Mouse (Mus musculus): ENCODE results near the gene Dnah7b. TPM values are rescaled to one million over a fixed set of nuclear protein-coding genes. Genes with fewer than 3 reads are reported as not detected.

Dnah7b gene
- polyA plus RNA-seq (2012; fragmentation: generic; extraction: Trizol), result under 0.01 TPM

- Histone ChIP-seq H3K36me3 (ENCODE audit: control insufficient read depth, insufficient read depth) (no peaks in the 10 kb centered on the region), H3K79me2 (ENCODE audit: control insufficient read depth, insufficient read depth) (no peaks in the 10 kb centered on the region), H3K27me3 (ENCODE audit: control insufficient read depth, insufficient read depth, insufficient read length) (no peaks in the 10 kb centered on the region), H3K4me2 (ENCODE audit: low read depth) (peak within 1 kb of the TSS; percentile 45), H3ac (ENCODE audit: control insufficient read depth, insufficient read length) (no peak within 1 kb of the TSS), H3K4me3 (peak within 1 kb of the TSS; percentile 5)
- no peak for TF ChIP-seq MAX (IDR thresholded peaks at IDR 0.05; ENCODE audit: low read depth)
- no peak for TF ChIP-seq REST (IDR thresholded peaks at IDR 0.05; ENCODE audit: insufficient read depth, insufficient read length)
- TF ChIP-seq MYOD1 (IDR thresholded peaks at IDR 0.05; ENCODE audit: control insufficient read depth in 1 of 3, insufficient read length in 2 of 3, low read depth in 2 of 3), result no peak
- no peak for TF ChIP-seq CEBPB (IDR thresholded peaks at IDR 0.05; ENCODE audit: insufficient read depth, poor library complexity, severe bottlenecking)
- TF ChIP-seq SRF (IDR thresholded peaks at IDR 0.05; ENCODE audit: control insufficient read depth, insufficient read length, low read depth), result no peak
- no peak for TF ChIP-seq TCF3 (IDR thresholded peaks at IDR 0.05; ENCODE audit: insufficient read length, low read depth)
Measured at GRCm38 (mm10) chr1:46066015-46066414, at the start of gene Dnah7b. Dnah7b (plus strand) TSS chr1:46066315.

- Histone ChIP-seq H3K79me2 (ENCODE audit: control insufficient read depth, insufficient read depth) (no peaks in the 10 kb centered on the region), H3K27me3 (ENCODE audit: control insufficient read depth, insufficient read depth, insufficient read length) (no peaks in the 10 kb centered on the region), H3K4me3 (no peak overlapping the region), H3K36me3 (ENCODE audit: control insufficient read depth, insufficient read depth) (no peaks in the 10 kb centered on the region), H3ac (ENCODE audit: control insufficient read depth, insufficient read length) (no peak overlapping the region), H3K4me2 (ENCODE audit: low read depth) (no peak overlapping the region)
- no peak for TF ChIP-seq MYOG (IDR thresholded peaks at IDR 0.05; ENCODE audit: control insufficient read depth in 1 of 3, insufficient read depth in 1 of 3, insufficient read length in 2 of 3, low read depth in 2 of 3)
- TF ChIP-seq POLR2AphosphoS2 (IDR thresholded peaks at IDR 0.05; ENCODE audit: insufficient read length, low read depth), result no peak
- TF ChIP-seq REST (IDR thresholded peaks at IDR 0.05; ENCODE audit: insufficient read depth, insufficient read length), result no peak
Measured at GRCm38 (mm10) chr1:46018382-46018977, 47.6 kb upstream of the Dnah7b start.

- no peaks in the 10 kb centered on the region for H3K36me3 ChIP-seq (ENCODE audit: control insufficient read depth, insufficient read depth)
- TF ChIP-seq TCF3 (IDR thresholded peaks at IDR 0.05; ENCODE audit: insufficient read length, low read depth), result no peak
- TF ChIP-seq MAX (IDR thresholded peaks at IDR 0.05; ENCODE audit: low read depth), result no peak
- no peak for TF ChIP-seq MYOG (IDR thresholded peaks at IDR 0.05; ENCODE audit: control insufficient read depth in 1 of 3, insufficient read depth in 1 of 3, insufficient read length in 2 of 3, low read depth in 2 of 3)
- no peak for TF ChIP-seq POLR2AphosphoS2 (IDR thresholded peaks at IDR 0.05; ENCODE audit: insufficient read length, low read depth)
- TF ChIP-seq POLR2A (IDR thresholded peaks at IDR 0.05; ENCODE audit: insufficient read length, low read depth), result no peak
- no peak for TF ChIP-seq TCF12 (IDR thresholded peaks at IDR 0.05; ENCODE audit: insufficient read depth, poor library complexity, severe bottlenecking)
- TF ChIP-seq SRF (IDR thresholded peaks at IDR 0.05; ENCODE audit: control insufficient read depth, insufficient read length, low read depth), result no peak
- TF ChIP-seq USF1 (IDR thresholded peaks at IDR 0.05; ENCODE audit: low read depth), result no peak
- no peak for TF ChIP-seq E2F4 (IDR thresholded peaks at IDR 0.05; ENCODE audit: insufficient read depth)
- TF ChIP-seq CEBPB (IDR thresholded peaks at IDR 0.05; ENCODE audit: insufficient read depth, poor library complexity, severe bottlenecking), result no peak
- TF ChIP-seq REST (IDR thresholded peaks at IDR 0.05; ENCODE audit: insufficient read depth, insufficient read length), result no peak
- TF ChIP-seq MYOD1 (IDR thresholded peaks at IDR 0.05; ENCODE audit: control insufficient read depth in 1 of 3, insufficient read length in 2 of 3, low read depth in 2 of 3), result no peak
- no peak overlapping the region for H3ac ChIP-seq (ENCODE audit: control insufficient read depth, insufficient read length)
- H3K27me3 ChIP-seq (ENCODE audit: control insufficient read depth, insufficient read depth, insufficient read length), result no peaks in the 10 kb centered on the region
- H3K4me3 ChIP-seq, result no peak overlapping the region
- no peaks in the 10 kb centered on the region for H3K79me2 ChIP-seq (ENCODE audit: control insufficient read depth, insufficient read depth)
- no peak overlapping the region for H3K4me2 ChIP-seq (ENCODE audit: low read depth)
Measured at GRCm38 (mm10) chr1:46022262-46022661, 43.9 kb upstream of the Dnah7b start.

- Histone ChIP-seq H3K27me3 (ENCODE audit: control insufficient read depth, insufficient read depth, insufficient read length) (no peaks in the 10 kb centered on the region), H3K79me2 (ENCODE audit: control insufficient read depth, insufficient read depth) (no peaks in the 10 kb centered on the region), H3K4me3 (no peak overlapping the region), H3ac (ENCODE audit: control insufficient read depth, insufficient read length) (no peak overlapping the region), H3K4me2 (ENCODE audit: low read depth) (no peak overlapping the region), H3K36me3 (ENCODE audit: control insufficient read depth, insufficient read depth) (no peaks in the 10 kb centered on the region)
- TF ChIP-seq MYOD1 (IDR thresholded peaks at IDR 0.05; ENCODE audit: control insufficient read depth in 1 of 3, insufficient read length in 2 of 3, low read depth in 2 of 3) (no peak), USF1 (IDR thresholded peaks at IDR 0.05; ENCODE audit: low read depth) (no peak), MYOG (IDR thresholded peaks at IDR 0.05; ENCODE audit: control insufficient read depth in 1 of 3, insufficient read depth in 1 of 3, insufficient read length in 2 of 3, low read depth in 2 of 3) (no peak), CEBPB (IDR thresholded peaks at IDR 0.05; ENCODE audit: insufficient read depth, poor library complexity, severe bottlenecking) (no peak), TCF3 (IDR thresholded peaks at IDR 0.05; ENCODE audit: insufficient read length, low read depth) (no peak), POLR2A (IDR thresholded peaks at IDR 0.05; ENCODE audit: insufficient read length, low read depth) (no peak), TCF12 (IDR thresholded peaks at IDR 0.05; ENCODE audit: insufficient read depth, poor library complexity, severe bottlenecking) (no peak), MAX (IDR thresholded peaks at IDR 0.05; ENCODE audit: low read depth) (no peak)
Measured at GRCm38 (mm10) chr1:46031993-46032555, 34.0 kb upstream of the Dnah7b start.

- Histone ChIP-seq H3K4me2 (ENCODE audit: low read depth) (no peak overlapping the region), H3K79me2 (ENCODE audit: control insufficient read depth, insufficient read depth) (no peaks in the 10 kb centered on the region), H3K36me3 (ENCODE audit: control insufficient read depth, insufficient read depth) (no peaks in the 10 kb centered on the region), H3ac (ENCODE audit: control insufficient read depth, insufficient read length) (no peak overlapping the region), H3K4me3 (no peak overlapping the region), H3K27me3 (ENCODE audit: control insufficient read depth, insufficient read depth, insufficient read length) (no peaks in the 10 kb centered on the region)
- TF ChIP-seq CEBPB (IDR thresholded peaks at IDR 0.05; ENCODE audit: insufficient read depth, poor library complexity, severe bottlenecking) (no peak), USF1 (IDR thresholded peaks at IDR 0.05; ENCODE audit: low read depth) (no peak), TCF3 (IDR thresholded peaks at IDR 0.05; ENCODE audit: insufficient read length, low read depth) (no peak), SRF (IDR thresholded peaks at IDR 0.05; ENCODE audit: control insufficient read depth, insufficient read length, low read depth) (no peak), MYOD1 (IDR thresholded peaks at IDR 0.05; ENCODE audit: control insufficient read depth in 1 of 3, insufficient read length in 2 of 3, low read depth in 2 of 3) (no peak), REST (IDR thresholded peaks at IDR 0.05; ENCODE audit: insufficient read depth, insufficient read length) (no peak), POLR2AphosphoS2 (IDR thresholded peaks at IDR 0.05; ENCODE audit: insufficient read length, low read depth) (no peak), MAX (IDR thresholded peaks at IDR 0.05; ENCODE audit: low read depth) (no peak), TCF12 (IDR thresholded peaks at IDR 0.05; ENCODE audit: insufficient read depth, poor library complexity, severe bottlenecking) (no peak), MYOG (IDR thresholded peaks at IDR 0.05; ENCODE audit: control insufficient read depth in 1 of 3, insufficient read depth in 1 of 3, insufficient read length in 2 of 3, low read depth in 2 of 3) (no peak), POLR2A (IDR thresholded peaks at IDR 0.05; ENCODE audit: insufficient read length, low read depth) (no peak)
Measured at GRCm38 (mm10) chr1:46048188-46048587, 17.9 kb upstream of the Dnah7b start.

Data from myocyte (in vitro differentiated cells).